Mouse (Mus musculus) NIH3T3 (cell line): ENCODE results near the gene Car5b.

Source experiments
- DNase-seq: peaks from one replicate; pipeline ENCODE4 v3.0.0-alpha.2; 2012; ENCODE audit warnings: low read depth

Car5b gene

GRCm38 (mm10) chrX:163958467-163958875 is 69.3 kb downstream of the Car5b start, which contains the start of gene Zrsr2:
Zrsr2 (minus strand) TSS chrX:163958661.
- DNase-seq: peak; percentile 95

GRCm38 (mm10) chrX:163957803-163958466 is 69.9 kb downstream of the Car5b start:
- DNase-seq: peak; percentile 79

- no peak for DNase-seq
Measured at GRCm38 (mm10) chrX:163957381-163957780, 70.4 kb downstream of the Car5b start.

GRCm38 (mm10) chrX:163951618-163952017 is 76.2 kb downstream of the Car5b start:
- no peak for DNase-seq

- DNase-seq: peak; percentile 59
Measured at GRCm38 (mm10) chrX:163944381-163944780, 83.4 kb downstream of the Car5b start.

GRCm38 (mm10) chrX:163938587-163938986 is 89.2 kb downstream of the Car5b start:
- peak; percentile 83 for DNase-seq

- no peak for DNase-seq
Measured at GRCm38 (mm10) chrX:163934731-163935130, 93.1 kb downstream of the Car5b start.

GRCm38 (mm10) chrX:163929550-163929949 is 98.2 kb downstream of the Car5b start:
- no peak for DNase-seq
